Comparison of ENCODE assay signal across 24 mouse cellular contexts in the genomic region with DNA sequence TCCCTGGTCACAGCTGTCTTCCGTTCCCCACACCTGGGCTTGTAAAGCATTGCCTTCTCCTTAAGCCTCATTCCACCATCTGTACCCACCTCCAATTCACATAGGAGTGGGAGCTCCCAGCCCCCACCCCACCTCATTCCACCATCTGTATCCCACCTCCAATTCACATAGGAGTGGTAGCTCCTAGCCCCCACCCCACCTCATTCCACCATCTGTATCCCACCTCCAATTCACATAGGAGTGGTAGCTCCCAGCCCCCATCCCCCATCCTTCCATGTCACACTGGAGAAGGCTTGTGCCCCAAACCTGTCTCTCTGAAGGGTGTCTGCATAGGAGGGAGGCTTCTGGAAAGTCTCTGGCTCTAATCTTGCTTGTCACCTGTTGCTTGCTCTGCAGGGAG. TPM values are rescaled to one million over a fixed set of nuclear protein-coding genes. Genes with fewer than 3 reads are reported as not detected.
DNase-seq lines count a peak whose midpoint lies in the region; ATAC-seq and TF ChIP-seq lines count a peak whose summit lies in the region.
"Had no signal": no experiment of that assay in that cellular context is flagged by ENCODE, and none has a peak within 500 bp of the region (broad histone marks: within the 10 kb centered on the region; RNA-seq: fewer than 3 reads in every experiment).

No protein-coding gene starts in this region.

- ATAC-seq in embryonic facial prominence, embryonic 14.5 days (ENCODE audit: low read depth) = no peak
- no peak for ATAC-seq in midbrain, embryonic 11.5 days (ENCODE audit: low FRiP score)
- ATAC-seq in midbrain, postnatal 0 days (ENCODE audit: low FRiP score) = no peak
- ATAC-seq in limb, embryonic 14.5 days (ENCODE audit: low FRiP score, low read depth) = no peak
- ATAC-seq: CD4-positive, CD25-positive, alpha-beta regulatory T cell, adult 4 months; forebrain, embryonic 14.5 days; intestine, embryonic 16.5 days had no signal

- DNase-seq in embryonic facial prominence, embryonic 14.5 days (ENCODE audit: low spot score) = no peak
- no peak for DNase-seq in embryonic facial prominence, embryonic 10.5 days (ENCODE audit: low spot score)
- peak; percentile 19 for DNase-seq in midbrain, embryonic 11.5 days (ENCODE audit: low spot score, missing footprints)
- DNase-seq in midbrain, postnatal 0 days (ENCODE audit: low spot score) = no peak
- no peak for DNase-seq in limb, embryonic 14.5 days (ENCODE audit: low spot score)
- no peak for DNase-seq in gastrocnemius, postnatal 14 days
- DNase-seq in hindbrain, embryonic 10.5 days (ENCODE audit: low spot score) = no peak
- DNase-seq: adrenal gland, adult 8-10 months; B cell, adult 2 months; cerebellum, adult 11 months; cerebellum, adult 8-10 months; embryo, embryonic 11 days had no signal

- WGBS in embryonic facial prominence, embryonic 14.5 days = 57% methylated on average over 1 of the region's 1 CpGs
- 98% methylated on average over 1 of the region's 1 CpGs for WGBS in embryonic facial prominence, embryonic 10.5 days
- WGBS in midbrain, embryonic 11.5 days = 93% methylated on average over 1 of the region's 1 CpGs
- WGBS in midbrain, postnatal 0 days = 94% methylated on average over 1 of the region's 1 CpGs
- 33% methylated on average over 1 of the region's 1 CpGs for WGBS in limb, embryonic 14.5 days
- 100% methylated on average over 1 of the region's 1 CpGs for WGBS in hindbrain, embryonic 10.5 days

- no peaks in the 10 kb centered on the region for H3K9me3 ChIP-seq in embryonic facial prominence, embryonic 14.5 days (ENCODE audit: control insufficient read depth, low read length)
- H3K9me3 ChIP-seq in embryonic facial prominence, embryonic 10.5 days = no peaks in the 10 kb centered on the region
- H3K9me3 ChIP-seq in midbrain, embryonic 11.5 days (ENCODE audit: control insufficient read depth, low read length) = no peaks in the 10 kb centered on the region
- no peaks in the 10 kb centered on the region for H3K9me3 ChIP-seq in midbrain, postnatal 0 days (ENCODE audit: low read length)
- no peaks in the 10 kb centered on the region for H3K9me3 ChIP-seq in limb, embryonic 14.5 days (ENCODE audit: control insufficient read depth, low read length)
- H3K9me3 ChIP-seq in hindbrain, embryonic 10.5 days = no peaks in the 10 kb centered on the region
- H3K9me3 ChIP-seq: embryonic facial prominence, embryonic 12.5 days; forebrain, embryonic 10.5 days; G1E; heart, embryonic 12.5 days had no signal

- no peaks in the 10 kb centered on the region for H3K27me3 ChIP-seq in embryonic facial prominence, embryonic 14.5 days (replicated peaks; ENCODE audit: control insufficient read depth, insufficient read depth, low read length)
- no peaks in the 10 kb centered on the region for H3K27me3 ChIP-seq in embryonic facial prominence, embryonic 10.5 days (replicated peaks; ENCODE audit: low read depth, poor library complexity, severe bottlenecking)
- no peaks in the 10 kb centered on the region for H3K27me3 ChIP-seq in midbrain, embryonic 11.5 days (ENCODE audit: control insufficient read depth, insufficient read depth, low read length)
- no peaks in the 10 kb centered on the region for H3K27me3 ChIP-seq in midbrain, postnatal 0 days (ENCODE audit: insufficient read depth, low read length)
- H3K27me3 ChIP-seq in limb, embryonic 14.5 days (ENCODE audit: control insufficient read depth, insufficient read depth, low read length) = no peaks in the 10 kb centered on the region
- H3K27me3 ChIP-seq in hindbrain, embryonic 10.5 days (ENCODE audit: insufficient read depth, poor library complexity, severe bottlenecking) = no peaks in the 10 kb centered on the region
- H3K27me3 ChIP-seq: embryonic facial prominence, embryonic 12.5 days; heart, embryonic 12.5 days had no signal

- H3K36me3 ChIP-seq in embryonic facial prominence, embryonic 14.5 days (ENCODE audit: control insufficient read depth, insufficient read depth, low read length) = no peaks in the 10 kb centered on the region
- H3K36me3 ChIP-seq in embryonic facial prominence, embryonic 10.5 days (replicated peaks) = no peaks in the 10 kb centered on the region
- H3K36me3 ChIP-seq in midbrain, embryonic 11.5 days (ENCODE audit: control insufficient read depth, insufficient read depth, low read length) = no peaks in the 10 kb centered on the region
- no peaks in the 10 kb centered on the region for H3K36me3 ChIP-seq in midbrain, postnatal 0 days (ENCODE audit: insufficient read depth, low read length)
- no peaks in the 10 kb centered on the region for H3K36me3 ChIP-seq in limb, embryonic 14.5 days (ENCODE audit: control insufficient read depth, insufficient read depth, low read length)
- H3K36me3 ChIP-seq in hindbrain, embryonic 10.5 days = no peaks in the 10 kb centered on the region
- H3K36me3 ChIP-seq: embryonic facial prominence, embryonic 12.5 days; forebrain, embryonic 10.5 days; G1E; heart, embryonic 12.5 days had no signal

- no peak overlapping the region for H3K4me2 ChIP-seq in embryonic facial prominence, embryonic 14.5 days (ENCODE audit: low read depth, low read length)
- H3K4me2 ChIP-seq in midbrain, embryonic 11.5 days = no peak overlapping the region
- no peak overlapping the region for H3K4me2 ChIP-seq in midbrain, postnatal 0 days (ENCODE audit: low read depth, low read length, poor library complexity, severe bottlenecking)
- H3K4me2 ChIP-seq in limb, embryonic 14.5 days (replicated peaks; ENCODE audit: low read depth, low read length, severe bottlenecking) = no peak overlapping the region
- H3K4me2 ChIP-seq: embryonic facial prominence, embryonic 12.5 days; heart, embryonic 12.5 days; hindbrain, embryonic 14.5 days had no signal

- H3K4me3 ChIP-seq in embryonic facial prominence, embryonic 14.5 days (ENCODE audit: low read depth, low read length) = no peak overlapping the region
- H3K4me3 ChIP-seq in embryonic facial prominence, embryonic 10.5 days = no peak overlapping the region
- H3K4me3 ChIP-seq in midbrain, embryonic 11.5 days (ENCODE audit: low read depth, low read length) = no peak overlapping the region
- no peak overlapping the region for H3K4me3 ChIP-seq in midbrain, postnatal 0 days (ENCODE audit: low read depth, low read length)
- H3K4me3 ChIP-seq in limb, embryonic 14.5 days (replicated peaks; ENCODE audit: low read length) = no peak overlapping the region
- H3K4me3 ChIP-seq in hindbrain, embryonic 10.5 days = no peak overlapping the region
- H3K4me3 ChIP-seq: embryonic facial prominence, embryonic 12.5 days; forebrain, embryonic 10.5 days; heart, adult 2 months; heart, embryonic 12.5 days had no signal

- TF ChIP-seq POLR2A in limb, embryonic 14.5 days (IDR thresholded peaks at IDR 0.05; ENCODE audit: borderline replicate concordance, extremely low read depth, insufficient read depth, insufficient read length) = no peak

- intact Hi-C loops in gastrocnemius, postnatal 14 days (cut with DNase I; ENCODE audit: low total_unique reads) = loop anchor here (5.0 to 10.0 kb wide), 3 partner anchors 131 to 284 kb away; a partner anchor contains a TSS

- H3K9ac ChIP-seq in embryonic facial prominence, embryonic 14.5 days (ENCODE audit: low read depth, low read length) = no peak overlapping the region
- H3K9ac ChIP-seq in midbrain, embryonic 11.5 days (ENCODE audit: low read length) = no peak overlapping the region
- no peak overlapping the region for H3K9ac ChIP-seq in midbrain, postnatal 0 days (replicated peaks; ENCODE audit: low read length, poor library complexity, severe bottlenecking)
- H3K9ac ChIP-seq in limb, embryonic 14.5 days (ENCODE audit: low read depth, low read length, severe bottlenecking) = no peak overlapping the region
- H3K9ac ChIP-seq: embryonic facial prominence, embryonic 12.5 days; heart, embryonic 12.5 days; hindbrain, embryonic 14.5 days had no signal

- H3K4me1 ChIP-seq in embryonic facial prominence, embryonic 14.5 days (ENCODE audit: control insufficient read depth, insufficient read depth, low read length) = peaks cover 30% of the 10 kb centered on the region
- H3K4me1 ChIP-seq in embryonic facial prominence, embryonic 10.5 days = peaks cover 31% of the 10 kb centered on the region
- H3K4me1 ChIP-seq in midbrain, embryonic 11.5 days (ENCODE audit: control insufficient read depth, insufficient read depth, low read length) = peaks cover 12% of the 10 kb centered on the region
- peaks cover 14% of the 10 kb centered on the region; the same call in 1 of the 2 replicates for H3K4me1 ChIP-seq in midbrain, postnatal 0 days (ENCODE audit: insufficient read depth, low read length)
- peaks cover 40% of the 10 kb centered on the region for H3K4me1 ChIP-seq in limb, embryonic 14.5 days (ENCODE audit: control insufficient read depth, insufficient read depth, low read length)
- peaks cover 41% of the 10 kb centered on the region for H3K4me1 ChIP-seq in hindbrain, embryonic 10.5 days (replicated peaks)

- TF ChIP-seq CTCF in midbrain, postnatal 0 days (IDR thresholded peaks at IDR 0.05) = no peak

- peak overlapping the region; percentile 33; the same call in 1 of the 2 replicates for H3K27ac ChIP-seq in embryonic facial prominence, embryonic 14.5 days (replicated peaks; ENCODE audit: low read depth, low read length)
- no peak overlapping the region for H3K27ac ChIP-seq in embryonic facial prominence, embryonic 10.5 days (replicated peaks)
- H3K27ac ChIP-seq in midbrain, embryonic 11.5 days (ENCODE audit: low read depth, low read length) = no peak overlapping the region
- no peak overlapping the region for H3K27ac ChIP-seq in midbrain, postnatal 0 days (ENCODE audit: low read depth, low read length)
- peak overlapping the region; percentile 79; the same call in 1 of the 2 replicates for H3K27ac ChIP-seq in limb, embryonic 14.5 days (replicated peaks; ENCODE audit: low read depth, low read length)
- H3K27ac ChIP-seq in hindbrain, embryonic 10.5 days = no peak overlapping the region
- H3K27ac ChIP-seq: embryonic facial prominence, embryonic 12.5 days; forebrain, embryonic 10.5 days; heart, adult 2 months; hindbrain, embryonic 14.5 days had no signal

RNA-seq across cellular contexts. Expression of a gene that starts 1.2 kb away (rescaled TPM):
- 0.25 and 0.59 TPM in 2 replicates for polyA plus RNA-seq in embryonic facial prominence, embryonic 14.5 days (2014; fragmentation: Nextera tagmentation; extraction: Ambion mirVana)
- 0.12 TPM in 1 of 2 replicates, not detected in the other for polyA plus RNA-seq in embryonic facial prominence, embryonic 10.5 days (2016; fragmentation: Nextera tagmentation; extraction: Ambion mirVana)
- polyA plus RNA-seq in midbrain, embryonic 11.5 days (2014; fragmentation: Nextera tagmentation; extraction: Ambion mirVana) = 0.19 TPM in 1 of 2 replicates, not detected in the other
- 0.77 TPM in 1 of 2 replicates, not detected in the other for total RNA-seq in midbrain, postnatal 0 days (2014; rRNA removed)
- 0.12 and 0.41 TPM in 2 replicates for polyA plus RNA-seq in midbrain, postnatal 0 days (2015; fragmentation: Nextera tagmentation; extraction: Ambion mirVana)
- polyA plus RNA-seq in limb, embryonic 14.5 days (2012; rRNA removed) = 1.6 and 4.0 TPM in 2 replicates
- polyA plus RNA-seq in limb, embryonic 14.5 days (2014; fragmentation: Nextera tagmentation; extraction: Ambion mirVana) = 0.56 and 0.91 TPM in 2 replicates
- not detected for total RNA-seq in gastrocnemius, postnatal 14 days (2021)
- 0.07 and 0.25 TPM in 2 replicates for polyA plus RNA-seq in hindbrain, embryonic 10.5 days (2016; fragmentation: Nextera tagmentation; extraction: Ambion mirVana)
- total RNA-seq: common myeloid progenitor, adult 5-6 weeks; gastrocnemius, adult 8-10 months; heart, adult 2 months; heart, postnatal 4 days had no signal
- polyA plus RNA-seq: CD4-positive, CD25-positive, alpha-beta regulatory T cell, adult 4 months; forebrain, embryonic 14.5 days had no signal

Comparison
In these comparisons a context has a peak if more than half of its experiments do, and no peak if none do; other contexts are left out.
1. H3K27ac ChIP-seq: peak in embryonic facial prominence, embryonic 14.5 days (single experiment) and limb, embryonic 14.5 days (single experiment); none in embryonic facial prominence, embryonic 10.5 days (single experiment), midbrain, embryonic 11.5 days (single experiment), midbrain, postnatal 0 days (single experiment) and hindbrain, embryonic 10.5 days (single experiment).